Mouse (Mus musculus) heart, embryonic 12.5 days (tissue): ENCODE results near the gene Phf1. TPM values are rescaled to one million over a fixed set of nuclear protein-coding genes. Genes with fewer than 3 reads are reported as not detected.

ENCODE experiments used
- ATAC-seq: fragments of 200-750 bp; cut with Nextera tagmentation; 2 replicates; pipeline ENCODE4 v1.8.0; 2017; ENCODE audit warnings: moderate TSS enrichment, moderate library complexity; ENCODE audit not compliant: insufficient number of reproducible peaks, low FRiP score
- H3K27ac ChIP-seq: fragments of 300-500 bp; sonication (generic); 2 replicates; pipeline ENCODE4 v1.5.1; 2016; ENCODE audit warnings: mild to moderate bottlenecking, moderate library complexity; ENCODE audit not compliant: poor library complexity, severe bottlenecking
- H3K27me3 ChIP-seq: fragments of 300-500 bp; sonication (generic); replicated peaks from 2 replicates; pipeline ENCODE4 v1.6.1; 2016; ENCODE audit warnings: mild to moderate bottlenecking, moderate library complexity
- H3K36me3 ChIP-seq: fragments of 300-500 bp; sonication (generic); 2 replicates; pipeline ENCODE4 v1.6.1; 2016; ENCODE audit warnings: mild to moderate bottlenecking, moderate library complexity
- H3K4me1 ChIP-seq: fragments of 300-500 bp; sonication (generic); replicated peaks from 2 replicates; pipeline ENCODE4 v1.6.1; 2016; ENCODE audit warnings: mild to moderate bottlenecking
- H3K4me2 ChIP-seq: fragments of 300-500 bp; sonication (generic); 2 replicates; pipeline ENCODE4 v1.6.1; 2016; ENCODE audit warnings: mild to moderate bottlenecking, moderate library complexity
- H3K4me3 ChIP-seq: fragments of 300-500 bp; sonication (generic); 2 replicates; pipeline ENCODE4 v1.5.1; 2016; ENCODE audit warnings: mild to moderate bottlenecking
- H3K9ac ChIP-seq: fragments of 300-500 bp; sonication (generic); 2 replicates; pipeline ENCODE4 v1.6.1; 2016; ENCODE audit warnings: mild to moderate bottlenecking, moderate library complexity
- H3K9me3 ChIP-seq: fragments of 300-500 bp; sonication (generic); replicated peaks from 2 replicates; pipeline ENCODE4 v1.6.1; 2016; ENCODE audit warnings: mild to moderate bottlenecking, moderate library complexity
- WGBS: fragments of 180-500 bp; shearing (Covaris S2); methylation state at CpG from one replicate; pipeline ENCODE4 v1.1.7; 2016; 5-methylcytosine and 5-hydroxymethylcytosine counted together
- polyA plus RNA-seq: library from polyadenylated mRNA; unstranded; fragments of >200 nt; fragmentation: Nextera tagmentation; extraction: Ambion mirVana; gene quantifications from 2 replicates; pipeline ENCODE4 v1.2.1, GENCODE M21; 2016

The Phf1 gene
- polyA plus RNA-seq, 1 experiment from 2014 or later: 9.0 TPM

- WGBS: 5% methylated on average over 23 of the region's 23 CpGs
- peak overlapping the region; percentile 95 for H3K27ac ChIP-seq
- no peaks in the 10 kb centered on the region for H3K9me3 ChIP-seq
- H3K9ac ChIP-seq: peak overlapping the region; percentile 66
- H3K4me2 ChIP-seq: peak overlapping the region; percentile 75
- H3K27me3 ChIP-seq: no peaks in the 10 kb centered on the region
- H3K4me1 ChIP-seq: peaks cover 79% of the 10 kb centered on the region
- peaks cover 18% of the 10 kb centered on the region for H3K36me3 ChIP-seq
- H3K4me3 ChIP-seq: peak overlapping the region; percentile 40
- ATAC-seq: no peak
Measured at GRCm38 (mm10) chr17:26951952-26952877, 19.4 kb downstream of the Phf1 start.

GRCm38 (mm10) chr17:26953201-26953600 lies 20.3 kb downstream of the Phf1 start:
- Histone ChIP-seq H3K4me3 (peak overlapping the region; percentile 33; the same call in 1 of the 2 replicates), H3K27ac (peak overlapping the region; percentile 95), H3K9me3 (no peaks in the 10 kb centered on the region), H3K9ac (peak overlapping the region; percentile 66; the same call in 1 of the 2 replicates), H3K36me3 (peaks cover 28% of the 10 kb centered on the region), H3K27me3 (no peaks in the 10 kb centered on the region), H3K4me2 (peak overlapping the region; percentile 75), H3K4me1 (peaks cover 73% of the 10 kb centered on the region)
- ATAC-seq: no peak
- WGBS: 22% methylated on average over 6 of the region's 6 CpGs

- Histone ChIP-seq H3K36me3 (peaks cover 33% of the 10 kb centered on the region), H3K9me3 (no peaks in the 10 kb centered on the region), H3K4me1 (peaks cover 72% of the 10 kb centered on the region), H3K4me3 (peak overlapping the region; percentile 33), H3K27me3 (no peaks in the 10 kb centered on the region), H3K4me2 (peak overlapping the region; percentile 75), H3K9ac (peak overlapping the region; percentile 66; the same call in 1 of the 2 replicates), H3K27ac (peak overlapping the region; percentile 95)
- 5% methylated on average over 16 of the region's 16 CpGs for WGBS
- ATAC-seq: no peak
Measured at GRCm38 (mm10) chr17:26953726-26954125, 20.9 kb downstream of the Phf1 start.

GRCm38 (mm10) chr17:26956309-26956708 lies 23.5 kb downstream of the Phf1 start:
- Histone ChIP-seq H3K4me2 (no peak overlapping the region), H3K4me3 (no peak overlapping the region), H3K9me3 (no peaks in the 10 kb centered on the region), H3K9ac (no peak overlapping the region), H3K27me3 (no peaks in the 10 kb centered on the region), H3K27ac (no peak overlapping the region), H3K36me3 (peaks cover 58% of the 10 kb centered on the region), H3K4me1 (peaks cover 46% of the 10 kb centered on the region)
- ATAC-seq: no peak
- 72% methylated on average over 5 of the region's 5 CpGs for WGBS

GRCm38 (mm10) chr17:26956895-26957294 lies 24.0 kb downstream of the Phf1 start:
- Histone ChIP-seq H3K4me2 (no peak overlapping the region), H3K27ac (no peak overlapping the region), H3K36me3 (peaks cover 63% of the 10 kb centered on the region), H3K4me1 (peaks cover 40% of the 10 kb centered on the region), H3K9me3 (no peaks in the 10 kb centered on the region), H3K4me3 (no peak overlapping the region), H3K9ac (no peak overlapping the region), H3K27me3 (no peaks in the 10 kb centered on the region)
- ATAC-seq: no peak
- 62% methylated on average over 18 of the region's 18 CpGs for WGBS

GRCm38 (mm10) chr17:26957872-26958271 lies 25.0 kb downstream of the Phf1 start:
- ATAC-seq: no peak
- no peak overlapping the region for H3K9ac ChIP-seq
- peaks cover 73% of the 10 kb centered on the region for H3K36me3 ChIP-seq

GRCm38 (mm10) chr17:26958880-26959279 lies 26.0 kb downstream of the Phf1 start:
- H3K4me2 ChIP-seq: no peak overlapping the region
- H3K4me3 ChIP-seq: no peak overlapping the region
- WGBS: 55% methylated on average over 5 of the region's 5 CpGs
- no peaks in the 10 kb centered on the region for H3K27me3 ChIP-seq
- ATAC-seq: no peak
- no peak overlapping the region for H3K9ac ChIP-seq
- H3K9me3 ChIP-seq: no peaks in the 10 kb centered on the region
- no peak overlapping the region for H3K27ac ChIP-seq
- peaks cover 20% of the 10 kb centered on the region for H3K4me1 ChIP-seq
- H3K36me3 ChIP-seq: peaks cover 80% of the 10 kb centered on the region

More at GRCm38 (mm10) chr17:26957872-26958271, 25.0 kb downstream of the Phf1 start:
- Histone ChIP-seq H3K4me2 (no peak overlapping the region), H3K4me3 (no peak overlapping the region), H3K27ac (no peak overlapping the region), H3K9me3 (no peaks in the 10 kb centered on the region), H3K27me3 (no peaks in the 10 kb centered on the region), H3K4me1 (peaks cover 30% of the 10 kb centered on the region)
- WGBS: 91% methylated on average over 5 of the region's 5 CpGs

- Histone ChIP-seq H3K36me3 (peaks cover 90% of the 10 kb centered on the region), H3K27me3 (no peaks in the 10 kb centered on the region), H3K4me2 (no peak overlapping the region), H3K4me3 (no peak overlapping the region), H3K9me3 (no peaks in the 10 kb centered on the region), H3K4me1 (peaks cover 13% of the 10 kb centered on the region), H3K27ac (no peak overlapping the region), H3K9ac (no peak overlapping the region)
- ATAC-seq: no peak
- WGBS: 91% methylated on average over 4 of the region's 4 CpGs
Measured at GRCm38 (mm10) chr17:26959815-26960214, 27.0 kb downstream of the Phf1 start.

- no peak overlapping the region for H3K4me3 ChIP-seq
- H3K27me3 ChIP-seq: no peaks in the 10 kb centered on the region
- H3K27ac ChIP-seq: no peak overlapping the region
- no peaks in the 10 kb centered on the region for H3K9me3 ChIP-seq
- H3K4me2 ChIP-seq: no peak overlapping the region
- H3K4me1 ChIP-seq: peaks cover 1% of the 10 kb centered on the region; the same call in 1 of the 2 replicates
- no peak for ATAC-seq
- 88% methylated on average over 20 of the region's 21 CpGs for WGBS
- peaks cover 96% of the 10 kb centered on the region for H3K36me3 ChIP-seq
- no peak overlapping the region for H3K9ac ChIP-seq
Measured at GRCm38 (mm10) chr17:26961572-26962240, 28.9 kb downstream of the Phf1 start.

GRCm38 (mm10) chr17:26966993-26967392 lies 34.1 kb downstream of the Phf1 start:
- no peak overlapping the region for H3K4me2 ChIP-seq
- peaks cover 65% of the 10 kb centered on the region for H3K36me3 ChIP-seq
- no peaks in the 10 kb centered on the region for H3K27me3 ChIP-seq
- no peak overlapping the region for H3K4me3 ChIP-seq
- no peak overlapping the region for H3K9ac ChIP-seq
- no peak for ATAC-seq
- WGBS: 86% methylated on average over 11 of the region's 11 CpGs
- H3K9me3 ChIP-seq: no peaks in the 10 kb centered on the region
- no peak overlapping the region for H3K27ac ChIP-seq
- peaks cover 10% of the 10 kb centered on the region for H3K4me1 ChIP-seq

GRCm38 (mm10) chr17:26967477-26967876 lies 34.6 kb downstream of the Phf1 start:
- Histone ChIP-seq H3K27me3 (no peaks in the 10 kb centered on the region), H3K4me1 (peaks cover 13% of the 10 kb centered on the region), H3K9me3 (no peaks in the 10 kb centered on the region), H3K9ac (no peak overlapping the region), H3K36me3 (peaks cover 60% of the 10 kb centered on the region), H3K4me2 (no peak overlapping the region), H3K4me3 (no peak overlapping the region), H3K27ac (no peak overlapping the region)
- ATAC-seq: no peak
- WGBS: 84% methylated on average over 6 of the region's 6 CpGs
